Mouse (Mus musculus): ENCODE measurements around the gene Mrpl33.

The Mrpl33 gene

GRCm38 (mm10) chr5:31644847-31645246 lies 48.1 kb downstream of the Mrpl33 start:
- DNase-seq: no peak

- no peak for DNase-seq
These were observed 49.1 kb downstream of the Mrpl33 start for GRCm38 (mm10) chr5:31645798-31646197.

GRCm38 (mm10) chr5:31646574-31646973 lies 49.8 kb downstream of the Mrpl33 start:
- no peak for DNase-seq

DNA sequence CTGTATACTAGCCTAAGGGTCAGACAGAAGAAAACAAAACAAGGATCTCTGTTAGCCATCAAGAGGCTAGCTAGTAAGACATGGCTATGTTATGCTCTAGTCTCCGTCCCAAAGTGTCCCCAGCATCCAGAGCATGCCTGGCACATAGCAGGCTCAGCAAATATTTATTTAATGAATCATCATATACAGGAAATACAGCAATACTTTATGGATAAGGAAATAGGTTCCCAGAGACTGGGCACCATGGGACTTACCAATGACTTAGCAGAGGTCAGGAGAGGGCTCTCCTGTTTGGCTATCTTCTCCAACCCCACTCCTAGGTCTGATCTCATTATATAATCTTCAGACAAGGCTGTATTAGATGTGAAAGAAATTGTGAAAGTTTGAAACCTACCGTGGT lies 50.6 kb downstream of the Mrpl33 start:
- DNase-seq: no peak

GRCm38 (mm10) chr5:31650518-31651288 lies 54.0 kb downstream of the Mrpl33 start:
- DNase-seq: no peak

- DNase-seq: no peak
These were observed 59.0 kb downstream of the Mrpl33 start for GRCm38 (mm10) chr5:31655688-31656190.

- DNase-seq: no peak
These were observed 69.4 kb downstream of the Mrpl33 start for GRCm38 (mm10) chr5:31666176-31666575.

GRCm38 (mm10) chr5:31668325-31668968 lies 71.7 kb downstream of the Mrpl33 start:
- DNase-seq: no peak

DNA sequence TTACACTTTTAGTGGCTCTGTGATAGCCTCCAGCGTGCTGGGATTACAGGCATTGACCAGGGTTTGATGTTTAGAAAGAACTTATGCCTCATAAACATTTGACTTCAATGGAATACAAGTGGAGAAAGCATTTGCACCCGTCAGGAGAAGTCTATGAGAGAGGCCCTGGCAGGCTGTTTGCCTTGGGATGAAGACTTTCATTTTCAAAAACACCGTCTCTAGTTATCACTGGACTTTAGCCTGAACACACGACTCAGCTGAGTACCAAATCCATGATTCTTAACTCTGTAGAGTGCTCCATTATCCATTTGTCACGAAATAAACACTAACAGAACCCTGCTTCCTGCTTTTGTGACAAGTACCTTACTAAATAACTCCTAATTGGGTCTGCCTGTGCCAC lies 73.2 kb downstream of the Mrpl33 start:
- no peak for DNase-seq

DNA sequence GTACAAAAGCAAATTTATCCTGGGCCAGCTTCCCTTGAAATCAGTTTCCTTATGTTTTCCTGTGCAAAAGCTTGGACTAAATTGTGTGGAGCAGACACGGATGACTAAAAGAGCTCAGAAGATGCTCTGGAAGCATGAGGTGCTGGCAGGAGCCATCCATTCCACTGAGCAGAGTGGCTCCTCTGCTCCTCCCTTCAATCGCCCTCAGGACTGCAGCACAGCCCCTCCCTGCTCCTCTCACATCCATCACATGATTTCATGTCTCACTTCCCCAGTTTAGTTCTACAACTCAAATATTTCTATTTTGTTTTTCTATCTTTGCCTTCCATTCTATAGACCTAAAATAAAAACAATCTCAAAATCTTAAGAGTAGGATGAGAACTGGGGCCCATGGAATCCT lies 74.4 kb downstream of the Mrpl33 start:
- DNase-seq: no peak

- DNase-seq: no peak
These were observed 76.7 kb downstream of the Mrpl33 start for GRCm38 (mm10) chr5:31673431-31673830.

GRCm38 (mm10) chr5:31678000-31678399 lies 81.3 kb downstream of the Mrpl33 start:
- DNase-seq: no peak

DNA sequence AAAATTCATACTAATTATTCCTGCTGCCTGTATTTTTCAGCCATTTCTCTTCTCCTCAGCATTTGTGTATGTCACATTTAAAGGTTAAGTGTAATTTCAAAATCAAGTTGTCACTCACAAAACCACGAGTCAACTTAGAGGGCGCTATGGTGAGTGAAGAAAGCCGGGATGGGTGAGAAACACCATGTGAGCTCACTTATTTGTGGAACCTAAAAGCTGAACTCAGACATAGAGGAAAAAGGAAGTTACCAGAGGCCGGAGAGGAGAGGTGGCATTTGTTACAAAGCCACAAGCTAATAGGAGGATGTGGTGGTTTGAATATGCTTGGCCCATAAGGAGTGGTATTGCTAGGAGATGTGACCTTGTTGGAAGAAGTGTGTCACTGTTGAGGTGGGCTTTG lies 83.4 kb downstream of the Mrpl33 start:
- DNase-seq: no peak

- DNase-seq: no peak
These were observed 85.6 kb downstream of the Mrpl33 start for GRCm38 (mm10) chr5:31682305-31682704.

GRCm38 (mm10) chr5:31686040-31686439 lies 89.3 kb downstream of the Mrpl33 start:
- DNase-seq: no peak

DNA sequence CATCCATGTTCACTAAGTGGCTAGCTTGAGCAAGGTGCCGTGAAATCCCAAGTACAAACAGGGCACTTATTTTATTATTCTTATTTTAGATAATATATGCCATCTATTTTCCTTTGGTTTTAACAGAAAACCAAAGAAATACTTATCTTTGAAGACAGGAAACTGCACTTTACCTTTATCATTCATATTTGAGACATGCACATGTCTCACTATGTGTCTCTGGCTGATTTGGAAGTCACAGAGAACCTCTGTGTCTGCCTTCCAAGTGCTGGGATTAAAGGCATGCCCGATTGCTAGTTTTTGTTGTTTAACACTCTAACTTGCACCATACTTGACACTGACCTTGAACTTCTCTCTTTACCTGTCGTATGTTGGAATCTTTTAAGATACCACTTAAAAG lies 91.2 kb downstream of the Mrpl33 start:
- DNase-seq: no peak

GRCm38 (mm10) chr5:31693191-31693590 lies 96.5 kb downstream of the Mrpl33 start:
- DNase-seq: no peak

GRCm38 (mm10) chr5:31696971-31697643 lies 100.4 kb downstream of the Mrpl33 start, which contains the start of gene Rbks:
Gene Rbks (minus strand): TSS chr5:31697627.
- DNase-seq: no peak

- peak; percentile 94 for DNase-seq
These were observed 101.0 kb downstream of the Mrpl33 start, which contains the start of gene Babam2 for GRCm38 (mm10) chr5:31697644-31698296. Gene Babam2 (plus strand): TSS chr5:31697684.

- peak; percentile 91 for DNase-seq
These were observed 101.6 kb downstream of the Mrpl33 start for GRCm38 (mm10) chr5:31698297-31698726.

GRCm38 (mm10) chr5:31698931-31699330 lies 102.2 kb downstream of the Mrpl33 start:
- no peak for DNase-seq

- DNase-seq: no peak
These were observed 102.7 kb downstream of the Mrpl33 start for GRCm38 (mm10) chr5:31699397-31699796.

DNA sequence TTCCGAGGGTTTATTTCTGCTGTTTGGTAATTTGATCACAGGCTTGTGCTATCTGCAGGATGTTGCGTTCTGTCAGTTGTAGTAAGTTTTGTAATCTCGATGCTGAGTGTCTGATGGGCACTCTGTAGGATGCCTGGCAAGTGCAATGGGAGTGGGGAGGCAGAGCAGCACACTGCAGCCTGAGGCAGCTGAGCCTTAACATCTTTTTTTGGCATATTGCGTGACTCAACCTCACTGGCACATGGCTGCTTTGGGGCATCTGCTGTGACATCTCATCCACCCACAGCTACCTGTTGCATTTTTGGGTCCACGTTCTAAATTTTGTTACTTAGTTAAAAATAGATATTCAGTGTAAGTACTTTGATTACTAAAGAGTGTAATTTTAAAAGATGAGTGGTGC lies 108.2 kb downstream of the Mrpl33 start:
- no peak for DNase-seq
